Mouse (Mus musculus) midbrain, embryonic 14.5 days (tissue): Measurements from ENCODE around the gene Tmem60. TPM values are rescaled to one million over a fixed set of nuclear protein-coding genes. Genes with fewer than 3 reads are reported as not detected.

Source experiments
- ATAC-seq: fragments of 200-750 bp; cut with Nextera tagmentation; 2 replicates; pipeline ENCODE4 v1.8.0; 2017; ENCODE audit warnings: moderate number of reproducible peaks, moderate library complexity; ENCODE audit not compliant: low FRiP score, low TSS enrichment
- DNase-seq: peaks from one replicate; pipeline ENCODE4 v3.0.0-alpha.2; 2015
- H3K27ac ChIP-seq: fragments of 300-500 bp; sonication (generic); replicated peaks from 2 replicates; pipeline ENCODE4 v1.5.1; 2014; ENCODE audit warnings: mild to moderate bottlenecking, low read depth, low read length, moderate library complexity
- H3K27me3 ChIP-seq: fragments of 300-500 bp; sonication (generic); 2 replicates; pipeline ENCODE4 v1.6.1; 2014; ENCODE audit warnings: low read length, control low read depth, mixed read lengths; ENCODE audit not compliant: control insufficient read depth, insufficient read depth
- H3K36me3 ChIP-seq: fragments of 300-500 bp; sonication (generic); 2 replicates; pipeline ENCODE4 v1.6.1; 2014; ENCODE audit warnings: low read length, control low read depth; ENCODE audit not compliant: control insufficient read depth, insufficient read depth
- H3K4me1 ChIP-seq: fragments of 300-500 bp; sonication (generic); 2 replicates; pipeline ENCODE4 v1.6.1; 2014; ENCODE audit warnings: mild to moderate bottlenecking, antibody characterized with exemption, low read length, control low read depth; ENCODE audit not compliant: control insufficient read depth, insufficient read depth
- H3K4me2 ChIP-seq: fragments of 300-500 bp; sonication (generic); 2 replicates; pipeline ENCODE4 v1.6.1; 2014; ENCODE audit warnings: mild to moderate bottlenecking, low read length, moderate library complexity
- H3K4me3 ChIP-seq: fragments of 300-500 bp; sonication (generic); replicated peaks from 2 replicates; pipeline ENCODE4 v1.5.1; 2014; ENCODE audit warnings: low read depth, low read length
- H3K9ac ChIP-seq: fragments of 300-500 bp; sonication (generic); replicated peaks from 2 replicates; pipeline ENCODE4 v1.6.1; 2014; ENCODE audit warnings: mild to moderate bottlenecking, low read length, moderate library complexity
- H3K9me3 ChIP-seq: fragments of 300-500 bp; sonication (generic); 2 replicates; pipeline ENCODE4 v1.6.1; 2016; ENCODE audit warnings: low read length, control low read depth, mixed read lengths; ENCODE audit not compliant: control insufficient read depth
- WGBS: fragments of 180-500 bp; shearing (Covaris S2); extraction: QIAGEN DNeasy Blood & Tissue Kit; methylation state at CpG from one replicate; pipeline ENCODE4 v1.1.7; 2014; 5-methylcytosine and 5-hydroxymethylcytosine counted together
- polyA plus RNA-seq: library from polyadenylated mRNA; unstranded; fragments of >200 nt; fragmentation: Nextera tagmentation; extraction: Ambion mirVana; gene quantifications from 2 replicates; pipeline ENCODE4 v1.2.1, GENCODE M21; 2014

Gene Tmem60
- polyA plus RNA-seq, 1 experiment from 2014 or later = 73.2 TPM

DNA sequence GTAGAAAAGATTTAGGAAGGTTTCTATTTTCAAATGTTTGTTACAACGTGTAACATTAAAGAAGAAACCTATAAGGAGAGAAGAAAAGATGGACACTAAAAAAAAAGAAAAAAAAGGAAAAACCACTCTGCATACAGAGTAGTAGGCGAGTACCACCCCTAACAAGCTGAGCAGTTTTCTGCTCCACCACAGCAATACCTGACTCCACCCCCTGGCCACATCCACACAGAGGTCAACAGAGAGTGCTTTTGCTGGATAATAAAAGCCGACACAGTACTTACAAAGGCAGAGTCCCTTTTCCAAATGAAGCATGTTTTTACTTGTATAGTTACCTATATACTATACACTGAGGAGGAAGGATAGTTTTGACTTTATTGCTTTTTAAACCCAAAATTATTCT lies 42.6 kb downstream of the Tmem60 start:
- Histone ChIP-seq H3K4me2 (no peak overlapping the region), H3K27me3 (no peaks in the 10 kb centered on the region), H3K27ac (no peak overlapping the region), H3K36me3 (no peaks in the 10 kb centered on the region), H3K4me3 (no peak overlapping the region), H3K9ac (no peak overlapping the region), H3K4me1 (no peaks in the 10 kb centered on the region), H3K9me3 (no peaks in the 10 kb centered on the region)
- ATAC-seq = no peak
- 76% methylated on average over 3 of the region's 3 CpGs for WGBS
- no peak for DNase-seq

DNA sequence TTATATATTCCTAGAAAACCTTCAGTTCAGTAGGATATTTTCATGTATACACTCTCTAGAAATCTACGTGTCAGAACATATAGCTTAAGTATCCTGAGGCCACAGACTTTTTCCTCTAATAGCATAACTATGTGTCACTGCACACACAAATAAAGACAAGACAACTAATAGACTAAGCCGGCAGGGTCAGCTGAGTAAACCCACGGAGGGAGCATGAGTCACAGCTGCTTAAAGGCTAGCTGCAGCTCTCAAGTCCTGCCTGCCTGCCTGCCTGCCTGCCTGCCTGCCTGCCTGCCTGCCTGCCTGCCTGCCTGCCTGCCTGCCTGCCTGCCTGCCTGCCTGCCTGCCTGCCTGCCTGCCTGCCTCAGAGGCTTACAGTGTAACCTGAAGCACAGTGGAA lies 43.5 kb downstream of the Tmem60 start:
- no peak overlapping the region for H3K4me3 ChIP-seq
- no peak for DNase-seq
- no peak overlapping the region for H3K4me2 ChIP-seq
- ATAC-seq = no peak
- H3K9ac ChIP-seq = no peak overlapping the region
- H3K27ac ChIP-seq = no peak overlapping the region
- H3K36me3 ChIP-seq = no peaks in the 10 kb centered on the region
- no peaks in the 10 kb centered on the region for H3K9me3 ChIP-seq
- 81% methylated on average over 3 of the region's 3 CpGs for WGBS
- H3K4me1 ChIP-seq = no peaks in the 10 kb centered on the region
- H3K27me3 ChIP-seq = no peaks in the 10 kb centered on the region

DNA sequence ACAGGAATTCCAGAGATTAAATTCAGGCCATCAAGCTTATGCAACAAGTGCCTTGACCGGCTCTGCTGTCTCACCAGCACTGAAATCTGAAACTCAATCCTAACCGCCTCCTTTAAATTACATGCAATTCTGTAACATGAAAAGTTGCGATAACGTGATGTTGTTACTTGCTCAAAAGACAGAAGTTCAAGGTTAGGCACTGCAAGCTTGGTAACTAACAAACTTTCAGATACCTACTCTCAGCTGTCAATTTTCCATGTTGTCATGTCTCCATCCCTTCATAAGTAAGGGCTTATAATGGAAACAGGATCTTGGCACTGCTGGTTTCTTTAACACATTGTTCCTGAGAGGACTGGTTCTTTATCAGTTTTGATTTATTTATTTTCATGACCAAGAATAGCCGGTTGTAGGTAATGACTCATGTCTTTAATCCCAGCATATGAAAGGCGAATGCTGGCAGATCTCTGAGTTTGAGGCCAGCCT lies 47.7 kb downstream of the Tmem60 start:
- H3K9me3 ChIP-seq = no peaks in the 10 kb centered on the region
- no peak for ATAC-seq

DNA sequence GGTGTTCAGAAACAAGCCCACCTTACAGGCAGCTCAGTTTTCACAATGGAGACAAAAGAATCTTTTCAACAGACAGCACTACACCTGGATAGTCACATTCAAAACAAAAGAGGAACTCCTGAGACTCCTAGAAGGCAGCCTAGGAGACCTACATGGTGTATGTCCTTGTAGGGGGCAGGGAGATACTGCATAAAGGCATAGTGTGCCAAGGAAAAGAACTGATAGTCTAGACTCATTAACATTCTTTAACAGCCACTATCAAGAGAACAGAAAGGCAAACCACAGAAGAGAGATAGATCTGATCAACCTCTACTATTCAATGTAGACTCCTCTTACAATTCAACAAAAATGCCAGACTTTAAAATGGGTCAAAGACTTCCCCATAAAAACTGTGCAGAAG lies 48.4 kb downstream of the Tmem60 start:
- H3K9me3 ChIP-seq = no peaks in the 10 kb centered on the region
- H3K4me1 ChIP-seq = no peaks in the 10 kb centered on the region
- H3K4me3 ChIP-seq = no peak overlapping the region
- H3K9ac ChIP-seq = no peak overlapping the region
- H3K36me3 ChIP-seq = no peaks in the 10 kb centered on the region
- no peak for DNase-seq
- H3K27me3 ChIP-seq = no peaks in the 10 kb centered on the region
- no peak for ATAC-seq
- no peak overlapping the region for H3K4me2 ChIP-seq
- no peak overlapping the region for H3K27ac ChIP-seq

More for the DNA sequence above, 47.7 kb downstream of the Tmem60 start:
- WGBS = 93% methylated on average over 6 of the region's 6 CpGs
- Histone ChIP-seq H3K4me2 (no peak overlapping the region), H3K27me3 (no peaks in the 10 kb centered on the region), H3K4me3 (no peak overlapping the region), H3K27ac (no peak overlapping the region), H3K36me3 (no peaks in the 10 kb centered on the region), H3K9ac (no peak overlapping the region), H3K4me1 (no peaks in the 10 kb centered on the region)
- no peak for DNase-seq

DNA sequence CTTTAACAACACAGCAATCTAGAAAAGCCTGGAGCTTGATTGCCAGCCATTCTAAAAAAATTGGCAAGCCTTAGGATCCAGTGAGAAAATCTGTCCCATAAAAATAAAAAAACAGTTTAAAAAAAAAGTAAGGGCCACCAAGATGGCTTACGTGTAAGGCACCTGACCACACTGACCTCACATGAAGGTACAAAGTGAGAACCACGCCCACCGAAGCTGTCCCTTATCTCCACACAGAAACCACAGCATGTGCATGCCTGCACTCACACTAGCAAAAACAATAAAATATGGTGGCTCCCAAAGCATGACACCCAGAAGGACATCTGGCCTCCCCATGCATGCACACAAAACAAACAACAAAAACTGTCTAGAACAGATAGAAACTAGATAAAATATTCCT lies 49.3 kb downstream of the Tmem60 start:
- ATAC-seq (no peak), DNase-seq (no peak)
- WGBS = 91% methylated on average over 3 of the region's 3 CpGs
- H3K9ac ChIP-seq = no peak overlapping the region
- H3K4me1 ChIP-seq = no peaks in the 10 kb centered on the region
- no peaks in the 10 kb centered on the region for H3K36me3 ChIP-seq
- no peak overlapping the region for H3K4me3 ChIP-seq
- H3K9me3 ChIP-seq = no peaks in the 10 kb centered on the region
- no peaks in the 10 kb centered on the region for H3K27me3 ChIP-seq
- no peak overlapping the region for H3K27ac ChIP-seq
- H3K4me2 ChIP-seq = no peak overlapping the region

DNA sequence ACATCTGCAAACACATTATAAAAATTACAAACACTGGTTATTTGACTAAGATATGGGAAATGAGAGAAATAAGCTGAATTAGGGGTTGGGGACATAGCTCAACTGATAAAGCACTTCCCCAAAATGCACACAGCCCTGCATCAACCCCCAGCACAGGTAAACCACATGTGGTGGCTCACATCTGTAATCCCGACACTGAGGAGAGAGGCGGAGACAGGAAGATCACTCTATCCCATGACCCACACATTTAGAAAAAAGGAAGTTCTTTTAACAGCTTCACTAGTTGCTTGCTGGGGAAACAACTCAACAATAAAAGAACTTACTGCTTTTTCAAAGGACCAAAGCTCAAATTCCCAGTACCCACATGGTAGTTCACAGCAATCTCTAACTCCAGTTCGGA lies 50.6 kb downstream of the Tmem60 start:
- no peaks in the 10 kb centered on the region for H3K9me3 ChIP-seq
- H3K9ac ChIP-seq = no peak overlapping the region
- no peak overlapping the region for H3K4me2 ChIP-seq
- no peak overlapping the region for H3K27ac ChIP-seq
- DNase-seq = no peak
- H3K36me3 ChIP-seq = no peaks in the 10 kb centered on the region
- H3K27me3 ChIP-seq = no peaks in the 10 kb centered on the region
- no peaks in the 10 kb centered on the region for H3K4me1 ChIP-seq
- 97% methylated on average over 3 of the region's 3 CpGs for WGBS
- no peak overlapping the region for H3K4me3 ChIP-seq
- ATAC-seq = no peak

DNA sequence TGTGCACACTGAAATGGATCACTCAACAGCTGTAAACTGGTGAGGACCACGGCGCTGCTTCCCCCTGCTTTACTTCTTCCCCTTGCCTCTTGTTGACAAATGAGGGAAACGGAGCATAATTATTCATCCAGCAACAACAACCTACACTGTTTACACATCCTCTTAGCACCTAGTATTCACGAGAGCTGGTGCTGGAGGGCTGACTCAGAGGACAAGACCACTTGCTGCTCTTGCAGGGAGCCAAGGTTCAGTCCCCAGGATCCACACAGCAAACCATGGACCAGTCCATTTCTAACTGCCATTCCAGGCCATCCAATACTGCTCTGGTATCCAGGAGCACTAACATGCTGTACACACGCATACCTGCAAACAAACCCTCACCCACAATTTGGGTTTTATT lies 53.9 kb downstream of the Tmem60 start:
- no peaks in the 10 kb centered on the region for H3K4me1 ChIP-seq
- H3K36me3 ChIP-seq = no peaks in the 10 kb centered on the region
- no peak overlapping the region for H3K9ac ChIP-seq
- H3K27me3 ChIP-seq = no peaks in the 10 kb centered on the region
- no peaks in the 10 kb centered on the region for H3K9me3 ChIP-seq
- H3K4me2 ChIP-seq = no peak overlapping the region
- no peak overlapping the region for H3K4me3 ChIP-seq
- WGBS = 91% methylated on average over 5 of the region's 5 CpGs
- DNase-seq = no peak
- H3K27ac ChIP-seq = no peak overlapping the region
- no peak for ATAC-seq

Other genes with a start within 250 kb of the Tmem60 start
- 20.4 and 30.5 TPM in 2 replicates for gene Phtf2, start 67 bp upstream of the Tmem60 start, polyA plus RNA-seq
- 5.7 and 6.6 TPM in 2 replicates for gene Rsbn1l, start 74.2 kb downstream of the Tmem60 start, polyA plus RNA-seq
- 31.2 and 32.4 TPM in 2 replicates for gene Ptpn12, start 173.7 kb downstream of the Tmem60 start, polyA plus RNA-seq